Mouse (Mus musculus): ENCODE results near the gene Net1.

- TF ChIP-seq POLR2A (IDR thresholded peaks at IDR 0.05; ENCODE audit: extremely low read depth, insufficient read depth, low read length) = no peak
- no peak for TF ChIP-seq CTCF (IDR thresholded peaks at IDR 0.05; ENCODE audit: extremely low read depth, insufficient read depth, low read length)
Measured at GRCm38 (mm10) chr13:3877679-3878220, 40.3 kb downstream of the Net1 start.
